Mouse (Mus musculus) heart, postnatal 0 days (tissue): ENCODE measurements around the gene Sin3b.

Experiments
- CTCF ChIP-seq: IDR thresholded peaks from 2 replicates; pipeline ENCODE4 v1.5.1; 2016; ENCODE audit warnings: antibody characterized with exemption, control low read depth, low read depth
- EP300 ChIP-seq: IDR thresholded peaks from 2 replicates; pipeline ENCODE4 v1.6.1; 2016; ENCODE audit warnings: antibody characterized with exemption, low read depth

DNA sequence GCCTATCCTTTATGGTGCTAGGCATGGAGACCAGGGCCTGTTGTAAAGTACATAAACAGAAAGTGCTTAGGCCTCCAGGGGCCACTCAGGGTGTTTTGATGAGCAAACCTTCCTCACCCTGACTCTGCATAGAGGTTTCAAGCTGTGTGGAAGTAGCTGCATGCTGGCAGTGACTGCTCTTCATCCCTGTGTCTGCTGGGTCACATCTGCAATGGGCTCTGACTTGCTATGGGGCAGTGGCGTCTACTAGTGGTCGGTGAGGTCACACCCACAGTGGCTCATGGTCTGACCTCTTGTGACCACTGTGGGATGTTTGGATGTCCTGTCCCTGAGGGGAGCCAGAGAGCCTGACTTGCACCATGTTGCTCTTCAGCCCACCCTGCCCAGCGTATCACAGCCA is 28.0 kb downstream of the Sin3b start:
- peak; percentile 16; the same call in 1 of the 2 replicates for TF ChIP-seq CTCF
- TF ChIP-seq EP300 = no peak
